Mouse (Mus musculus): ENCODE measurements around the gene Saysd1. TPM values are rescaled to one million over a fixed set of nuclear protein-coding genes. Genes with fewer than 3 reads are reported as not detected.
A peak's percentile ranks its signal among the peaks of the same experiment; 100 is the strongest.

Gene Saysd1
- polyA plus RNA-seq, 1 experiment from 2014 or later: 18.9 TPM

- ATAC-seq (no peak), DNase-seq (ENCODE audit: low spot score) (no peak)
- Histone ChIP-seq H3K9ac (replicated peaks; ENCODE audit: low read depth) (no peak overlapping the region), H3K27me3 (replicated peaks; ENCODE audit: insufficient read depth, low read length) (no peaks in the 10 kb centered on the region), H3K27ac (ENCODE audit: low read length) (no peak overlapping the region), H3K4me3 (ENCODE audit: low read depth, low read length) (no peak overlapping the region), H3K36me3 (ENCODE audit: insufficient read depth, low read length) (no peaks in the 10 kb centered on the region), H3K4me1 (ENCODE audit: insufficient read depth, low read depth, low read length) (peaks cover 33% of the 10 kb centered on the region; the same call in 1 of the 2 replicates), H3K4me2 (replicated peaks; ENCODE audit: low read depth, low read length) (no peak overlapping the region), H3K9me3 (ENCODE audit: low read length) (no peaks in the 10 kb centered on the region)
- TF ChIP-seq CTCF (IDR thresholded peaks at IDR 0.05) (no peak), EP300 (IDR thresholded peaks at IDR 0.05) (no peak)
- WGBS: 92% methylated on average over 4 of the region's 4 CpGs
Measured at GRCm38 (mm10) chr14:20169251-20169650, 30.9 kb upstream of the Saysd1 start.

- no peak for DNase-seq (ENCODE audit: low spot score)
- H3K9ac ChIP-seq (replicated peaks; ENCODE audit: low read depth): no peak overlapping the region
- ATAC-seq: no peak
- H3K4me1 ChIP-seq (ENCODE audit: insufficient read depth, low read depth, low read length): peaks cover 33% of the 10 kb centered on the region; the same call in 1 of the 2 replicates
- no peak overlapping the region for H3K4me3 ChIP-seq (ENCODE audit: low read depth, low read length)
- H3K36me3 ChIP-seq (ENCODE audit: insufficient read depth, low read length): no peaks in the 10 kb centered on the region
- H3K9me3 ChIP-seq (ENCODE audit: low read length): no peaks in the 10 kb centered on the region
- WGBS: 79% methylated on average over 1 of the region's 1 CpGs
- no peaks in the 10 kb centered on the region for H3K27me3 ChIP-seq (replicated peaks; ENCODE audit: insufficient read depth, low read length)
- TF ChIP-seq EP300 (IDR thresholded peaks at IDR 0.05): no peak
- TF ChIP-seq CTCF (IDR thresholded peaks at IDR 0.05): no peak
- H3K27ac ChIP-seq (ENCODE audit: low read length): no peak overlapping the region
- no peak overlapping the region for H3K4me2 ChIP-seq (replicated peaks; ENCODE audit: low read depth, low read length)
Measured at GRCm38 (mm10) chr14:20168478-20168877, 30.1 kb upstream of the Saysd1 start.

- Histone ChIP-seq H3K36me3 (ENCODE audit: insufficient read depth, low read length) (no peaks in the 10 kb centered on the region), H3K27ac (ENCODE audit: low read length) (no peak overlapping the region), H3K4me1 (ENCODE audit: insufficient read depth, low read depth, low read length) (peaks cover 36% of the 10 kb centered on the region; the same call in 1 of the 2 replicates), H3K9ac (replicated peaks; ENCODE audit: low read depth) (no peak overlapping the region), H3K27me3 (replicated peaks; ENCODE audit: insufficient read depth, low read length) (no peaks in the 10 kb centered on the region), H3K9me3 (ENCODE audit: low read length) (no peaks in the 10 kb centered on the region), H3K4me2 (replicated peaks; ENCODE audit: low read depth, low read length) (no peak overlapping the region), H3K4me3 (ENCODE audit: low read depth, low read length) (no peak overlapping the region)
- 95% methylated on average over 2 of the region's 2 CpGs for WGBS
- ATAC-seq (no peak), DNase-seq (ENCODE audit: low spot score) (no peak)
- TF ChIP-seq CTCF (IDR thresholded peaks at IDR 0.05): no peak
- no peak for TF ChIP-seq EP300 (IDR thresholded peaks at IDR 0.05)
Measured at GRCm38 (mm10) chr14:20168054-20168453, 29.7 kb upstream of the Saysd1 start.

GRCm38 (mm10) chr14:20165413-20165812, 27.1 kb upstream of the Saysd1 start:
- Histone ChIP-seq H3K27ac (ENCODE audit: low read length) (no peak overlapping the region), H3K36me3 (ENCODE audit: insufficient read depth, low read length) (no peaks in the 10 kb centered on the region), H3K4me3 (ENCODE audit: low read depth, low read length) (no peak overlapping the region), H3K9ac (replicated peaks; ENCODE audit: low read depth) (no peak overlapping the region), H3K4me2 (replicated peaks; ENCODE audit: low read depth, low read length) (no peak overlapping the region), H3K4me1 (ENCODE audit: insufficient read depth, low read depth, low read length) (peaks cover 26% of the 10 kb centered on the region; the same call in 1 of the 2 replicates), H3K9me3 (ENCODE audit: low read length) (no peaks in the 10 kb centered on the region), H3K27me3 (replicated peaks; ENCODE audit: insufficient read depth, low read length) (no peaks in the 10 kb centered on the region)
- WGBS: 46% methylated on average over 1 of the region's 1 CpGs
- DNase-seq (ENCODE audit: low spot score): peak; percentile 48
- ATAC-seq: peak; percentile 68
- TF ChIP-seq EP300 (IDR thresholded peaks at IDR 0.05): no peak
- no peak for TF ChIP-seq CTCF (IDR thresholded peaks at IDR 0.05)

GRCm38 (mm10) chr14:20164438-20164837, 26.1 kb upstream of the Saysd1 start:
- WGBS: 61% methylated on average over 7 of the region's 7 CpGs
- no peak for TF ChIP-seq CTCF (IDR thresholded peaks at IDR 0.05)
- TF ChIP-seq EP300 (IDR thresholded peaks at IDR 0.05): no peak
- Histone ChIP-seq H3K27ac (ENCODE audit: low read length) (no peak overlapping the region), H3K36me3 (ENCODE audit: insufficient read depth, low read length) (no peaks in the 10 kb centered on the region), H3K4me2 (replicated peaks; ENCODE audit: low read depth, low read length) (no peak overlapping the region), H3K4me3 (ENCODE audit: low read depth, low read length) (no peak overlapping the region), H3K9me3 (ENCODE audit: low read length) (no peaks in the 10 kb centered on the region), H3K9ac (replicated peaks; ENCODE audit: low read depth) (no peak overlapping the region), H3K4me1 (ENCODE audit: insufficient read depth, low read depth, low read length) (peaks cover 30% of the 10 kb centered on the region; the same call in 1 of the 2 replicates), H3K27me3 (replicated peaks; ENCODE audit: insufficient read depth, low read length) (no peaks in the 10 kb centered on the region)
- no peak for ATAC-seq
- DNase-seq (ENCODE audit: low spot score): no peak

- H3K4me3 ChIP-seq (ENCODE audit: low read depth, low read length): no peak overlapping the region
- ATAC-seq: no peak
- H3K36me3 ChIP-seq (ENCODE audit: insufficient read depth, low read length): no peaks in the 10 kb centered on the region
- no peaks in the 10 kb centered on the region for H3K27me3 ChIP-seq (replicated peaks; ENCODE audit: insufficient read depth, low read length)
- TF ChIP-seq CTCF (IDR thresholded peaks at IDR 0.05): no peak
- no peak for TF ChIP-seq EP300 (IDR thresholded peaks at IDR 0.05)
- H3K4me2 ChIP-seq (replicated peaks; ENCODE audit: low read depth, low read length): no peak overlapping the region
- H3K27ac ChIP-seq (ENCODE audit: low read length): no peak overlapping the region
- H3K4me1 ChIP-seq (ENCODE audit: insufficient read depth, low read depth, low read length): peaks cover 30% of the 10 kb centered on the region; the same call in 1 of the 2 replicates
- no peaks in the 10 kb centered on the region for H3K9me3 ChIP-seq (ENCODE audit: low read length)
- DNase-seq (ENCODE audit: low spot score): peak; percentile 52
- 34% methylated on average over 6 of the region's 6 CpGs for WGBS
- H3K9ac ChIP-seq (replicated peaks; ENCODE audit: low read depth): no peak overlapping the region
Measured at GRCm38 (mm10) chr14:20162686-20163085, 24.4 kb upstream of the Saysd1 start.

Data from lung, postnatal 0 days (tissue).